Mouse (Mus musculus) cerebellum, adult 2 months (tissue): ENCODE results near the gene Lrig1.

ENCODE experiments used
- CTCF ChIP-seq: fragments of 200-500 bp; IDR thresholded peaks from 2 replicates; pipeline ENCODE4 v1.5.1; 2011; ENCODE audit warnings: low read depth, mild to moderate bottlenecking, control low read depth, low read length, moderate library complexity, borderline replicate concordance; ENCODE audit not compliant: insufficient read depth
- POLR2A ChIP-seq: fragments of 200-500 bp; IDR thresholded peaks from 2 replicates; pipeline ENCODE4 v1.6.1; 2011; ENCODE audit warnings: low read length, control low read depth, borderline replicate concordance; ENCODE audit not compliant: insufficient read depth

GRCm38 (mm10) chr6:94644641-94645040 lies 55.3 kb downstream of the Lrig1 start:
- TF ChIP-seq CTCF (no peak), POLR2A (no peak)
